Mouse (Mus musculus) limb, embryonic 10.5 days (tissue): ENCODE measurements around the gene Usp37. TPM values are rescaled to one million over a fixed set of nuclear protein-coding genes. Genes with fewer than 3 reads are reported as not detected.
A peak's percentile ranks its signal among the peaks of the same experiment; 100 is the strongest.

Source experiments
- DNase-seq: peaks from one replicate; pipeline ENCODE4 v3.0.0-alpha.2; 2017; ENCODE audit warnings: low spot score
- H3K27ac ChIP-seq: fragments of 300-500 bp; sonication (generic); 2 replicates; pipeline ENCODE4 v1.5.1; 2016; ENCODE audit warnings: mild to moderate bottlenecking
- H3K27me3 ChIP-seq: fragments of 300-500 bp; sonication (generic); 2 replicates; pipeline ENCODE4 v1.6.1; 2016; ENCODE audit warnings: low read depth, mild to moderate bottlenecking; ENCODE audit not compliant: poor library complexity, severe bottlenecking
- H3K36me3 ChIP-seq: fragments of 300-500 bp; sonication (generic); 2 replicates; pipeline ENCODE4 v1.6.1; 2016; ENCODE audit warnings: mild to moderate bottlenecking, moderate library complexity
- H3K4me1 ChIP-seq: fragments of 300-500 bp; sonication (generic); 2 replicates; pipeline ENCODE4 v1.6.1; 2016
- H3K4me3 ChIP-seq: fragments of 300-500 bp; sonication (generic); 2 replicates; pipeline ENCODE4 v1.5.1; 2016; ENCODE audit warnings: mild to moderate bottlenecking, moderate library complexity
- H3K9me3 ChIP-seq: fragments of 300-500 bp; sonication (generic); replicated peaks from 2 replicates; pipeline ENCODE4 v1.6.1; 2016; ENCODE audit warnings: mild to moderate bottlenecking
- WGBS: fragments of 180-500 bp; shearing (Covaris S2); methylation state at CpG from one replicate; pipeline ENCODE4 v1.1.7; 2016; 5-methylcytosine and 5-hydroxymethylcytosine counted together
- polyA plus RNA-seq: library from polyadenylated mRNA; unstranded; fragments of >200 nt; fragmentation: Nextera tagmentation; extraction: Ambion mirVana; gene quantifications from 2 replicates; pipeline ENCODE4 v1.2.1, GENCODE M21; 2016

Gene Usp37
- polyA plus RNA-seq, 1 experiment from 2014 or later: 50.3 TPM

GRCm38 (mm10) chr1:74391844-74392441 lies 152.1 kb downstream of the Usp37 start:
- Histone ChIP-seq H3K27me3 (no peaks in the 10 kb centered on the region), H3K9me3 (no peaks in the 10 kb centered on the region), H3K27ac (peak overlapping the region; percentile 99), H3K4me3 (peak overlapping the region; percentile 96), H3K36me3 (peaks cover 30% of the 10 kb centered on the region), H3K4me1 (peaks cover 57% of the 10 kb centered on the region)
- WGBS: under 1% methylated on average over 54 of the region's 63 CpGs
- peak; percentile 77 for DNase-seq

- Histone ChIP-seq H3K4me3 (peak within 1 kb of the TSS; percentile 96), H3K9me3 (no peaks in the 10 kb centered on the region), H3K27me3 (no peaks in the 10 kb centered on the region), H3K4me1 (peaks cover 56% of the 10 kb centered on the region), H3K27ac (peak within 1 kb of the TSS; percentile 99), H3K36me3 (peaks cover 30% of the 10 kb centered on the region)
- DNase-seq: peak; percentile 99
- WGBS: 3% methylated on average over 48 of the region's 51 CpGs
These were observed 152.9 kb downstream of the Usp37 start, which contains the start of gene Ctdsp1 for GRCm38 (mm10) chr1:74390924-74391748. Gene Ctdsp1, plus strand, starts transcription at chr1:74391509.

DNA sequence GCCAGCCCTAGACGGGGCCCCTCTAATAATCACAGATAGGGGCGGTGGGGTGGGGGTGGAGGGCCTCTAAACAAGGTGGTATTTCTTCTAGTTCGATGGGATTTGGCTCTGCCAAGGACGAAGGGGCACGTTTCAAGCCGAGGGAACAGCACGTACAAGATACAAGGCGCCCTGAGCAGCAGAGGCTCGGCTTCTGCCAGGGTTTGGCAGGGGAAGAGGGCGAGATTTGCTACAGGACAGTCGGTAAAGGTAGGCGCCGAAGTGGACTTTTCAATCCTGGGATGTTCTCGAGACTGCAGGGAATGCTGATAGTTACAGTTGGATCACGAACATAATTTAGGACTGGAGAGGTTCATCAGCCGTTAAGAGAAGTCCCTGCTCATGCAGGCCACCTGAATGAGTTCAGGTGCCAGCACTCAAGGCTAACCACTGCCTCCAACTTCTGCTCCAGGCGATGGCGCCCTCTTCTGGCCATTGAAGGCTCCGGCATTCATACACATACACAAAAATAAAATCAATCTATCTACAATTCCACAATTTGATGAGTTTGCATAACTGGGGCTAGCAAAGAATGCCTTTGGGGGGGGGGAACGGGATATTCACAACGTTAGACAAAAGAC lies 153.7 kb downstream of the Usp37 start:
- peak overlapping the region; percentile 99 for H3K27ac ChIP-seq
- H3K4me3 ChIP-seq: peak overlapping the region; percentile 96
- no peaks in the 10 kb centered on the region for H3K9me3 ChIP-seq
- H3K36me3 ChIP-seq: peaks cover 25% of the 10 kb centered on the region
- H3K27me3 ChIP-seq: no peaks in the 10 kb centered on the region
- DNase-seq: peak; percentile 77
- peaks cover 56% of the 10 kb centered on the region for H3K4me1 ChIP-seq
- 7% methylated on average over 21 of the region's 21 CpGs for WGBS

- Histone ChIP-seq H3K4me1 (peaks cover 56% of the 10 kb centered on the region), H3K36me3 (peaks cover 19% of the 10 kb centered on the region), H3K27ac (peak overlapping the region; percentile 71), H3K27me3 (no peaks in the 10 kb centered on the region), H3K9me3 (no peaks in the 10 kb centered on the region), H3K4me3 (peak overlapping the region; percentile 96)
- 3% methylated on average over 29 of the region's 29 CpGs for WGBS
- no peak for DNase-seq
These were observed 154.2 kb downstream of the Usp37 start for GRCm38 (mm10) chr1:74389831-74390286.

GRCm38 (mm10) chr1:74388398-74388920 lies 155.6 kb downstream of the Usp37 start:
- H3K27ac ChIP-seq: peak overlapping the region; percentile 34

GRCm38 (mm10) chr1:74387386-74387988 lies 156.6 kb downstream of the Usp37 start:
- H3K4me1 ChIP-seq: peaks cover 42% of the 10 kb centered on the region
- peak overlapping the region; percentile 59 for H3K4me3 ChIP-seq
- H3K27ac ChIP-seq: peak overlapping the region; percentile 94
- H3K27me3 ChIP-seq: no peaks in the 10 kb centered on the region
- WGBS: 64% methylated on average over 15 of the region's 15 CpGs
- H3K36me3 ChIP-seq: no peaks in the 10 kb centered on the region
- H3K9me3 ChIP-seq: no peaks in the 10 kb centered on the region
- DNase-seq: peak; percentile 35

More at GRCm38 (mm10) chr1:74388398-74388920, 155.6 kb downstream of the Usp37 start:
- H3K4me1 ChIP-seq: peaks cover 52% of the 10 kb centered on the region
- peaks cover 5% of the 10 kb centered on the region for H3K36me3 ChIP-seq
- H3K27me3 ChIP-seq: no peaks in the 10 kb centered on the region
- H3K4me3 ChIP-seq: no peak overlapping the region
- peak; percentile 29 for DNase-seq
- no peaks in the 10 kb centered on the region for H3K9me3 ChIP-seq
- WGBS: 80% methylated on average over 7 of the region's 7 CpGs

GRCm38 (mm10) chr1:74386714-74387385 lies 157.2 kb downstream of the Usp37 start:
- WGBS: under 1% methylated on average over 26 of the region's 26 CpGs

DNA sequence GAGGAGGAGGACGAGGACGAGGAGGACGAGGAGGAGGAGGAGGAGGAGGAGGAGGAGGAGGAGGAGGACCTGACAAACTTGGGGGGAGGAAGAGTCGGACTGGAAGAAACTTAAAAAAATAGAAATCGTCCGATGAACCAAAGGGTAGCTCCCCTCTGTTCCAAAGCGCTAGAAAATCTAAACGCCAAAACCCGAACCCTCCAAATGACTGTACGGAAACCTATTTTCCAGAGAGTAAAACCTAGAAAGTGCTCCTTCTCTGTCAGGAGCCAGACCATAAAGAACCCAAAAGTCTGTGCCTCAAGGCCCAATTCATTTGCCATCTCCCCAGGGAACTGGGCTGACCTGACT lies 157.7 kb downstream of the Usp37 start:
- H3K4me1 ChIP-seq: peaks cover 34% of the 10 kb centered on the region
- H3K9me3 ChIP-seq: no peaks in the 10 kb centered on the region
- H3K36me3 ChIP-seq: no peaks in the 10 kb centered on the region
- peak overlapping the region; percentile 59 for H3K4me3 ChIP-seq
- 68% methylated on average over 7 of the region's 10 CpGs for WGBS
- DNase-seq: peak; percentile 38
- no peaks in the 10 kb centered on the region for H3K27me3 ChIP-seq
- H3K27ac ChIP-seq: peak overlapping the region; percentile 94

More at GRCm38 (mm10) chr1:74386714-74387385, 157.2 kb downstream of the Usp37 start:
- peak; percentile 98 for DNase-seq
- no peaks in the 10 kb centered on the region for H3K9me3 ChIP-seq
- H3K27me3 ChIP-seq: no peaks in the 10 kb centered on the region
- H3K4me3 ChIP-seq: peak overlapping the region; percentile 59
- peak overlapping the region; percentile 94 for H3K27ac ChIP-seq
- H3K36me3 ChIP-seq: no peaks in the 10 kb centered on the region
- H3K4me1 ChIP-seq: peaks cover 35% of the 10 kb centered on the region

- Histone ChIP-seq H3K27ac (peak overlapping the region; percentile 48; the same call in 1 of the 2 replicates), H3K9me3 (no peaks in the 10 kb centered on the region), H3K36me3 (no peaks in the 10 kb centered on the region), H3K27me3 (no peaks in the 10 kb centered on the region), H3K4me1 (peaks cover 29% of the 10 kb centered on the region), H3K4me3 (no peak overlapping the region)
- WGBS: 93% methylated on average over 8 of the region's 8 CpGs
- no peak for DNase-seq
These were observed 158.6 kb downstream of the Usp37 start for GRCm38 (mm10) chr1:74385531-74385930.
